Mouse (Mus musculus) lung, postnatal 4 days (tissue): ENCODE measurements at regions not wholly inside any gene's neighbourhood (a gene's known extent, or its start where the extent isn't known, plus 50 kb on each side); places are given as distances from the start of the nearest gene placed in this dataset.

Experiments used
- DNase-seq, 2 experiments: peaks; one replicate each; pipeline ENCODE4 v3.0.0; 2021

DNA sequence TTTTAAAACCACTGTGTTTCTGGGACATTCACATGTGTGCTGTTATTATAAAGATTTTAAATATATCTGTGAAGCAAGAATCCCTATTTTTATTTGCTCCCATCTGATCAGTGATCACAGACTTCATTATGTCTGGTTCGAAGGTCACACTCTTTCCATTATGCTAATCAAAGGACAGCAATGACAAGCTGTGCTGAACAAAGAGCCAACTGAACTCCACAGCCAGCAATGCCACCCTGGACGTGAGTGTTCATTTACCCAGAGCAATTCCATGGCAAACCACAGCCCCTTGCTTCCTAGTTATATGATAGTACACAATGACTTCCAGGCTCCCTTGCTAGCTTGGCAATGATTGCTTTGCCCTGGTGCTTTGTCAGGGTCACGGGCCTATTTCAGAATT lies 55.6 kb upstream of the Ccdc190 start:
- DNase-seq, result no peak

DNA sequence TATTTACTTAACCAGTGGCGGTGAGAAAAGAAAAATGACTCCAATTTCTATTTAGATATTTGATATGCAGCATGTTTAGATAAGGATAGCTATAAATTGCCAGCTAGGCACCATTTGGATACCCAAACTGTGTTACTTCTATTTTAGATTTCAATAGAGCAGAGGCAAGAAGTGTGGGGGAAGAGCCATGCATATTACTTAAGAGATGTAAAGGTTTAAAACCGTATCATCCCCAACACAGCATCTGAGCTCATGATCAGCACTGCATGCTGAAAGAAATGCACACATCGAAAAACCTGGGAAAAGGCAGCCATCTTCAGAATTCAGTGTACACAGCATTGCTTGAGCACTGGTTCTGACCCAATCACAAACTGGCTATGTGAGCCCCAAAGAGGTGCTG lies 59.8 kb upstream of the Ccdc190 start:
- no peak for DNase-seq

DNA sequence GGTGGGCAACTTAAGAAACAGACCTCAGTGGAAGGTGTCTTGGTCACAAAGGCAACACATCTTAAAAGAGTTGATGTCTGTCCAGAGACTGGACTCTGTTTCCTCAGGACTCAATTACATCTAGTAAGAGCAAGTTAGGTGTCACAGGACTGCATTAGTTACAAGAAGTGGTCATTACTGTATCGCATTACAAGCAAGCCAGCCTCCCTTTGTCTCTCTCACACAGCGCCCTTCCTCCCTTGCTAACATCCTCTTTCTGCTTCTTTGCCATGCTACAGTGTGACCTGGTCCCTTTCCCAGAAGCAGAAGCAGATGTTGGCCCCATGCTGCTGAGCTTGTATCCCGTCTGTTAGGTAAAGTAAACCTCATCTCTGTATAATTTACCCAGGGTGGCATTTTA lies 61.0 kb upstream of the Ccdc190 start:
- no peak for DNase-seq

DNA sequence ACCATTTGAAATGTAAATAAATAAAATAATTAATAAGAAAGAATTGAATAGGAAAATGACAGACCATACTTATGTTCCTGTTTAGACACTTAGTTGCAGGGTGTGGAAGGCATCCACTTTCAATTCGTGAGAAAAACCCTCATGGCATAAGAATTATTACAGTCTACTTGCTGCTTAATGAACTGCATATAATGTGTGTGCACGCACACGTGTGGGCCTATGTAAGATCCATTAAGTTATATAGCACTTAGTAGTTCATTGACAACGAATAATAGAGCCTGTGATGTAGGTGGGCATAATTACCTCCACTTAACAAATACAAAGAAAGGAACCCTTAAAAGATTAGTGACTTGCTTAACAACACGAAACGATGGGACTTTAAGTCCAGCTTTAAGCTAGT lies 61.6 kb upstream of the Ccdc190 start:
- DNase-seq, result no peak

DNA sequence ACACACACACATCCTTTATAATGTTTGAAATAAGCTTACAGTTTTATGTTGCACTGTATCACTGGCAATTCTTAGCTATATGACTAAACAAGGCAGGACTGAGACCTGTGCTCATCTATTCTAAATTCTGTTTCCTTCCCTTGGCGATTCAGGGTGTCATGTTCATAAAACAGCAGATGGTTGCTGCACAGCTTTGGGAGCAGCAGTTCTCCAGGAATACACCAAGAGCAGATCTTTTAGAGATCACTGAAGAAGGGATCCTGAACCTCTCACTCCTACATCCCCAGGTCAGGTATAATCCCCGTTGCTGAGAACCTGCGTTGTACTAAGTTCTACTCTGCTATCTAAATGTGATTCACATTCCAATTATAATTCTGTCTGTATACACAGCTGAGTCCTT lies 69.4 kb upstream of the Ccdc190 start:
- DNase-seq, result no peak

DNA sequence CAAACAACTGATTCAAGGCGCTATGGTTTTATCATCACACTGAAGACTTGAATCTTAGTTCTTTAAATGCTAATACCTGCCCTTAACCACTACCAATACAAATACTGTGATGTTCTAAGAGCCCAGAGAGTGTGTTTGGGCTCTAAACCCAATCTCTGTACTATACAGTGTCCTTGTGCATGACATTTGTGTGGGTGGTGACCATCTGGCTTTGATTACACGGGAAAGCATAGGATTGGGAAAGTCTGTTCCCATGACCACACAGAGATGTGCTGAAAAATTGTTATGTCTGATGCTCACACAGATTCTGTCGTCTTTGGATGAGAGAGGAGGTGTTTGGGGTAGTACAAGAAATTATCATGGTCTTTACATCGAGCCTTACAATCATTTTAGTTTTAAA lies 76.8 kb upstream of the Ccdc190 start:
- no peak for DNase-seq

DNA sequence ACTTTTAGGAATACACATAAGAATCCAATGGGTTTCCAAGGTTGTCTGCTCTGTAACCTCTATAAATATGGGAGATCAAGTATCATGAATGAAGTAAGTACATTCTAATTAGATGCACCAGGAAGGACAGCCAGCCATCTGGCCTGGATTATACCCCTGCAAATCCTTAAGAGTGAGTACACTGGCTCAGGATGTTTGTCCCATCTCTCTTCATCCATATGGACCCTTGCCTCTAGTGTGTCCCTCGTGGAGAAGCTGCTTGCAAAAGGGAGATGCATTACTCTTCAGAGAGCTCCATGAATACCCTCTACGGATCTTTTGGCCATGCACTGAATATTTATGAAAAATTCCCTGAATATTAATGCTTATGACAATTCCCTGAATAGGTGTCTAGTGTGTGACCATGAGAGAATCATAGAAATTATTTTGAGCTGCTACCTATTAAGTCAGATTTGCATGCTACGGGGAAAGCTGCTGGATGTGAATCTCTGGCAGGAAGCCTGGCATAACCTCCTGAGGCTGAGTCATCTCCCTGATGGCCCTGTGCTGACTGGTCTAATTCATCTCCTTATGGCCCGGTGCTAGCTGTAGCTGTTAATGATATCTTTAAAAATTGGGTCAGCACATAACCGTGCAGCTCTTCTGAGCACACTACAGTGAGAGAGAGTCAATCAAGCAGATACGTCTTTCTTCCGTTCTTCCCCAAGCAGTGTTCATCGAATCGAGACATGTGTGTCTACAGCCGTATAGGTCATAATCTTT lies 80.0 kb upstream of the Ccdc190 start:
- DNase-seq, result no peak

DNA sequence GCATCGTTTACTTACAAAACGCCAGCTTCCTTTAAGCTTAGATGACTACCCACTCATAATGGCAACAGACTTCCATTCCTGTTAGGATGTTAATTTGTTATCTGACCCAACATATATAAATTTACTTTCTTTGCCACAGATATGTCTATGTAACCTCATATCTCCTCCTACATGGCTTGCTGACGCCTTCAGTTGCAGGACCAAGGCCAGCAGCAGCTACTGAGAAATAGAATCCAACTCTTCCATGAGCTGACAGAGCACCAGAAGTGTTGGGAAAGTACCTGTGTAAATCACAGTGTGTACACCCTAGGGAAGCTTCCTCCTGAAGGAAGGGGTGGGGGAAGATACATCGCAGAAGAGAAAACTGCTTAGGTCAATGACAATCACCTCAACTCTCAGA lies 86.0 kb upstream of the Ccdc190 start:
- no peak for DNase-seq

DNA sequence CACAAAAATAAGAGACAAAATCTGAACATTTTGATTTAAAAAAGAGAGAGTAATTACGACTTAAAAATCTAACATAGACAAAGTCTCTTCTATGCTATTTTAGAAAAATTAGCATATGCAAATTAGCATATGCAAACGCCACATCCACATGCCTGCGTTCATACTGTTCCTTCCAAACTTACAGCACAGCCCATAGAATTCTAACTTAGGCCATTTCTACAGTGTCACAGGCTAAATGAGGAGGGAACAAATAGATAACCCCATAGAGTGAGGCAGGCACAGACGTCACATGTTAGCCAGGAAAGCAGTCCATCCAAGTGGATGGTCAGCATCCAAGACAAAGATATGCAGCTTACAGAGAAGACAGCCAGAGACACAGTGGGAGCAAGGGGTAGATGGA lies 87.5 kb upstream of the Ccdc190 start:
- no peak for DNase-seq

DNA sequence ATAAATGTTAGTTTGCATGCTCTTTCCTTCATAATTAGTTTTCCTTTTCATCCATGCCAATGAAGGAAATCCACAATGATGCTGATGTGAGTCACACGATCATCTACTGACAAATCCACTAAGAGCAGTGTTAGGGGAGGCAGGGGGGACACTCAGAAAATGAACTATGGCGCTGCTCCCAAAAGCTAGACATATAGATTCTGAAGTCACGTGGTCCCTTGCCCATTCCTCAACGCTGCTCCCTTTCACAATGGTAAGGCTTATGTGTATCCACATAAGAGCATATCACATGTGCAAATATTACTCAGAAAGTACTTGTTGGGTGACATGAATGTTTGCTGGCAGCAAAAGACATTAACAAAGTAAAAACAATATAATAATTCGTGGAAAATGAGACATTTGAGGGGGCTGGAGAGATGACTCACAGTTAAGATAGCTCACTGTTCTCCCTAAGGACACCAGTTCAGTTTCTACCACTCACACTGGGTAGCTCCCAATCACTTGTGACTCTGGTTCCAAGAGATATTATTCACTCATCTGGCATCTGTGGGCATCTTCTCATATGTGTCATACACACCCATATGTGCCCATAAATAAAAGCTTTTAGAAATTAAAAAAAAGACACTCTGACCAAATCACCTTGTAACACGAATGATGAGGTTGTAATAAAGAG lies 88.3 kb upstream of the Ccdc190 start:
- DNase-seq, result no peak

DNA sequence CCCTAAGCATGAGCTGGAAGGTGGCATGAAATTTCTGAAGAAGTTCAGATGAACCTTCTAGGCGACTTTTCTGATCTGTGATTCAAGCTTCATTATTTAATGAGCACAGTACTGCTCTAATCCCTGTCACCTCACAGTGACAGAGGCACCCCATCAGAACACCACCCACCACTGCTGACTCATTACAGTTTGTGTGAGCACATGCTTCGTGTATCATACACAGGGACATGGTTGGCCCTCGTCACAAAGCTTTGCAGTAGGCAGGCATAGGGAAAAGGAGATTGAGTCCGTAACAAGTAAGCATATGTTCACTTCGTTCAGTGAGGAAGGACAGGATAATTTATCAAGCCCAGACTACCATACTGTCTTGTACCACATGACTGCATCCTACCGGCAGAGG lies 85.9 kb upstream of the Rgs4 start:
- no peak for DNase-seq

DNA sequence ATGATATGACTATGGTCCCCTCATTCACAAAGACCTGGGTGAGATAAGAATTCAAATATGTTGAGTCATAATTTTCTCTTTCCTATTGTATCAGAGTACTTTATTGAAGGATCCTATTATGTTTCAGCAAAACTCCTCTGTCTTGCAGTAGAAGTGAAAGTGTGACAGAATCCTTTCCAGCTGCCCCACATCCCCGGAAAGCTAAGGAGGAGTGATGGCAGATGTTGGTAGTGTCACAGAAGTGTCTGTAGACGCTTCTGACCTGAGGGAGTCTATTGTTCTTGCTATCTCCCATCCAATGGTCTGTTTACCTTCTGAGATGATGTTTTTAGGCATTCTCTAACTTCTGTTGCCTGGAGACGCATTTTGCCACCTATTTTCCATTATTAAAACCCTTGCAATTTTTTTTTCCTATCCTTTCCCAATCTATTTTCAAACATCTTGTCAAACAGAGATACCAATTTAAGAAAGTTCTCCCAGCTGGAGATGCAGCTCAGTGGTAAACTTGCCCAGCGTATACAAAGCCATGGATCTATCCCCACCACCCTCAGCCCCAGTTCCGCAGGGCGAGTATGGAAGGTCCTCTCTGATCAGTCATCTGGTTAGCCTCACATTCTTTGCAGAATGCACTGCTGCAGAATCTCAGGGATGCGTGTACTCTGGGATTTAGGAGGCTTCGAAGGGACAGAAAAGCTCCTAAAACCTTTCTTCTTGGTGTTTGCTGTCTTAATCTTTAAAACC lies 84.1 kb upstream of the Rgs4 start:
- DNase-seq, result peak; percentile 13 to 26

DNA sequence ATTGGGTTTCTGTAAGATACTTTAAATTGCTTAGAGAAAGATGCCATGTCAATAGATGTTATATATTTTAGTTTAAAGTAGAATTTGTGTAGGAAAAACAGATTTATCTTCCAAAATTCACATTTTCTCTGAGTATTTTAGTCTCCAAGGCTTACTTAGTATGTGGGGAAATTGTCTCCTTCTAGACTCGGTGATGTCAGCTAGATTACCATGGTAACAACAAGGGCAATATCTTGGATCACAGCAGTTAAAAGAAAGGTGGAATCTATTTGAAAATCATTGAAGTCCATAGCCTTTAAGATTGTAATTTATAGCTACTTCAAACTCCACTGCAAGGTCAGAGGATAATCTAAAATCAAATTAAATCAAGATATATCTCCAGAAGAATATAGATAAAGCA lies 83.2 kb upstream of the Rgs4 start:
- DNase-seq, result no peak

DNA sequence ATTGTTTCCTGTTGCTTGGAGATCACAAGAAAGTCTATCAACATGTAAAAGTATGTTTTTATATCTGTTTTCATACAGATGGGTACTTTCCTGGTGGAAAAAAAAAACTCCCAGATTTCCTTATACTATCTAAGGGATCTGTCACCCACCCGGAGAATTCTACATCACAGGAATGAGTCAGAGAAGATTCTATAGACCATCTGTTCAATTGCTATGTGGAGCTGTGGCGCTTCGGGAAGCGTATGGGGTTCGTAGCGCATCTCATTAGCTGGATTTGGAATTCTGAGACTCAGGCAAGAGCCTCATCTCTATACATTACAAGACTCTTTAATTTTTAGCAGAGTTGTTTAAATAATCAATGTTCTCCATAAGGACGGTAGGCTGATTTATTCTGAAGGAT lies 74.6 kb upstream of the Rgs4 start:
- no peak for DNase-seq

DNA sequence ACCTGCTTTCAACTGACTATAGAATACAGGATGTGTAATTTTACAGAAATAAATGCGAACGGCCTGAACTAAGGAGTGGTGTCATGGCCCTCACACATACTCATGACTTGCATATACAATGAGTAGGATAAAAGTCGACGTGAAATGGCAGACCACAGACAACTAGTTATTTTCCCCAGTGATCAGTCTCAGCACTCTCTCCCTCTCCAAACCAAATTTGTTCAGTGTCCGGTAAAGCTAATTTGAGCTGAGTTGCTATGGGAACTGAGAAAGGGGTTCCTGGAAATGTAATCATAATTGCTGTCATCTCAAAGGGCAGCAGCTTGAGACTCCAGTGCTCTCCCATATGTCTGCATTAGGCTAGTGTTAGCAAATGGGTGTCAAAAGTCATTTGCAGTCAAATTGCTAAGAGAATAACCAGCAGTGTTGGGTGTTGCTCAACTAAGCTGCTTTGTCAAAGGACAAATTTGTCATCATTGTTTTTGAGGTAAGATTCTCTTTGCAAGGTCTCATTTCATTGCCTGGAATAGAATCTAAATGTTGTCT lies 72.0 kb upstream of the Rgs4 start:
- DNase-seq, result no peak

DNA sequence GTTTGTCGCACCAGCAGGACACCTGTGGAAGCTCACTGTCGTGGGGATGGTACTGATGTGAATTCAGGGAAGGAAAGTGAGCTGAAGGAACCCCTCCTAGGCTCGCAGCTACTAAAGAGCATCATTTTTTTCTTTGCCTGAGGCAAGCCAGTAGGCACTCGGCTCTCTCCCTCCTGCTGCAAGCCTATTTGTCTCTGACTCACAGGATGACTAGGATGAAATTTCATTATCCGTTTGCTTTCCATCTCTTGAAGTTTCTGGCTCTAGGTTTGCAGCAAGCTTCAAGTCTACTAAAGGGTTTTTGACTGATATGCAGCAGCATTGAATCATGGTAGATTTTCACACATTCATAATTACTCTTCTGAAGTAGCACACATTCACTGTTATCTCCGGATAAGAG lies 69.5 kb upstream of the Rgs4 start:
- DNase-seq, result no peak

DNA sequence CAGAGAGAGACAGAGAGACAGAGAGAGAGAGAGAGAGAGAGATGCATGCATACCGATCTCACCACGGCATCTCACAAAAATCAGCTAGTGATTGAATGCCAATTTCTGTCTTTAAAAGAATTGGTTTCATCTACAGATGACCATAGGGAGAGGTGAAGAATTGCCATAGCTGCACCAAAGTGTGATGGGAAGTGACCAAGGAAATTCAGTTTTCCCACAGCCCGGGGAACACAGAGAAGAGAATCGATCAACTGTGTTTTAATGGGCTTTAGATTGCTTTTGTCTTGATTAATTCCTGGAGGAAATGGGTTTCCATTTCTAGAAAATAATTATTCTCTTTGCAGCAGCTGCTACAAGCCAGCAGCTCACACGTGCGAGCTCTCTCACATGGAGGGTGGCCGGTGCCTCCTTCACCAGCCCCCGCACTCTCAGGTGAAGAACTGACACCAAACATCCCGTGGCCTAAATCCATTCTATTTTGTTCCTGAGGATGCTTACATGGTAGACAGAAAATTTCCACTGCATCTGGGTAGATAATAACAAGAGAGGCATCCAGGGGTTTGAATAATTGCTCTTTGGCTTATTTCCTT lies 65.2 kb upstream of the Rgs4 start:
- no peak for DNase-seq

DNA sequence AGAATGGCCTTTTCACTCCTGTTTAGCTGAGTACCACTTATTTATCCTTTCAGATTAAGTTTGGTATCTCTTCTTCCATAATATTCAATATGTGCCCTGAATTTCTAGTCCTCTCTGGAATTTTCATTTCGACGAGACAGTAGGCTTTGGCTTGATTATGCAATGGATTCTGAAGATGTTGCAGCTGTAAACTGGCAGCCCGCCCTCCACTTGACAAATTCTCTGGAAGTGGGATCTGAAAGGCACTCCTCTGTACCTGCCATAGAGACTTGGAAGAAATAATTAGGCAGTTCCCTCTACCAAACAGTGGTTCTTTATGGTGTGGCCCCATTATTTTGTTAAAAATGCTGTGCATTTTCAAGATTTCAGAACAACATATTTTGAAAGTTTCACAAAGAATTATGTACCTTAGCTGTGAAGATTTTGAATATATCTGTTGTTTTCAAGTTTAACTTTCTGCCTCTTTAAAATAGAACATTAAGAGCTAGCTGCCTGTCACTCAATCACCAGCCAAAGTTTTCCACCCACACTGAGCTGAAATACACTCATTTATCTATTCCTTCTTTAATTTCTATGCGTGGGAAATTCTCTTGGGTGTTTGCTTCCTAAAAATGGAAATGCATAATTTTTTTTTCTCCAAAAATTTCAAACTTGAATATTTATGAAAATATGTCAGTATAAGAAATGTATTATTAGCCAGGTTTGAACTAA lies 56.1 kb upstream of the Rgs4 start:
- DNase-seq, result peak in 1 of 2 experiments; percentile 24

DNA sequence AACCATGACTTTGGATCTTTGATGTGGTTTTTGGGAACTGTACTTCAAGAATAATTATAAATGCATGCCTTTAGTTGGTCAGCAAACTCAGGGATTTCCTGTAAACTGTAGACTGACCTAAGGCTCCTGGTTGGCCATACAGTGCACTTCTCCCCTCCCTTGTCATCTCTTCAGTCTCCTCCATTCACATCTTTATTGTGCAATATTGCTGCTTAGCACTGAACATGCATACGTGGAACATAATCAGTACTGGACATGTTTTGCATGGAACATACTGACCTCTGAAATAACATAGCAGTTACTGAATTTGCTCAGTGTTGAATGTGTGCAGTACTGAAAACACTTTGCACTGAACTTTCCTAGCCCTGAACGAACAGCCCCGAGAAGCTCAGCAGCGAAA lies 55.4 kb upstream of the Rgs4 start:
- no peak for DNase-seq

DNA sequence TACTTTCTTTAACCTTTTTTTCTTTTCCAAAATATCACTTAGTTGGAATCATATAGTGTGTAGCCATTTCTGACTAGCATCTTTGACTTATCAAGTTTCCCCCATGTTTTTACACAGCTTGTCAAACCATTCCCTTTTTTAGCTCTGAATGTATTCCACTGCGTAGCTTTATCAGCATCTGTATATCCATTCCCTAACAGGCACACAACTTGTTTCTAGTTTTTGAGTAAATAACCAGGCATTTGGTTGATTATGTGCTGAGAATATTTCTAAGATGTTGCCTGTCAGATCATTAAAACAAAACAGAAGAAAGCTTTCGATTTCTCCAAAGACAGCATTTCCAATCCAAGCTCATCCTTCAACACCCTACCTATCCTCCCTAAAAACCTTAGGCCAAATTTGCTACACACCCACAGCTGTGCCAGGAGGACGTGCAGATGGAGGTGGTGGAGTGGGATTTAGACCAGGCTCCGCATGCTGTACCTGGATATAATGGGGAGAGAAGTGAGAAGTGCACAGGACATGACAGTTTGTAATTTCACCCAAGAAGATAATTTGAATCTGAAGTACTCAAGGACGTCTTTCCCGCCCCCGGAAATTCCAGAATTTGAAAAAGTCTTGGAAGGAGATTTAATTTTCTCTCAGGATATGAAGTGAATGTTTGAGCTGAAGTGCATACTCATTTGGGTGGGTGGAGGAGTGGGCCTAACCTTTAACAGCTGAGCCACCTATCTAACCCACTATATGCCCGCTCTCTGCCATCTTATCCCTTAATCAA lies 54.8 kb upstream of the Rgs4 start:
- DNase-seq, result peak in 1 of 2 experiments; percentile 18
